ENCODE assay signal across 22 mouse cellular contexts in the genomic region with DNA sequence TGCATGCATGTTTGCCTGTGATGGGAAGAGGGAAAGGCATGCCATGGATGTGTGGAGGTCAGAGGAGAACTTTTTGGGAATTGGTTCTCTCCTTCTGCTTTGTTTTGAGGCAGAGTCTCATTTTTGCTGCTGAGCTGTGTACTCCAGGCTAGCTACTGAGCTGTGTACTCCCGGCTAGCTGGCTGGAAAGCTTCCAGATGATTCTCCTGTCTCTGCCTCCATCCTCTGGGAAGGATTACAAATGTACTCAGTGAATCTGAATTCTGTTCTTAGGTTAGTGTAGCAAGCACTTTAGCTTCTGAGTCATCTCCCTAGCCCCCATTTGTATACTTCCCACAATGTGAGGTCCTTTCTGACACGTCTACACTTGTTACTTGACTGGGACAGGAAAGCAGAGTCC.
"Had no signal": no experiment of that assay in that cellular context is flagged by ENCODE, and none has a peak within 500 bp of the region (broad histone marks: within the 10 kb centered on the region; RNA-seq: fewer than 3 reads in every experiment).

No protein-coding gene starts in this region.

- DNase-seq: heart, postnatal 10 days; heart, postnatal 14 days; heart, postnatal 36 days; heart, postnatal 4 days; kidney, adult 11 months; kidney, adult 18-20 months; kidney, adult 2 months; kidney, adult 8-10 months; kidney, adult 9 months; kidney, postnatal 10 days; kidney, postnatal 14 days; kidney, postnatal 25 days; kidney, postnatal 36 days; kidney, postnatal 4 days; layer of hippocampus, adult 9-11 months; layer of hippocampus, postnatal 36 days had no signal

- ATAC-seq: hindbrain, embryonic 16.5 days; hindbrain, postnatal 0 days; inflammation-experienced regulatory T-cells, adult 6 months; intestine, embryonic 15.5 days; intestine, embryonic 16.5 days; intestine, postnatal 0 days had no signal
